Mouse (Mus musculus) CH12.LX (cell line): ENCODE data around the gene Thsd1.

Experiments used
- CTCF ChIP-seq, 2 experiments: IDR thresholded peaks in 1 of 2; conservative IDR thresholded peaks in 1 of 2; 2 replicates each; pipeline ENCODE4 v1.5.1; 2011 to 2012; ENCODE audit warnings: low read depth in 2 of 2, low read length in 2 of 2, improper control_type of control experiment in 1 of 2, inconsistent platforms in 1 of 2, mild to moderate bottlenecking in 1 of 2, moderate library complexity in 1 of 2
- HCFC1 ChIP-seq: IDR thresholded peaks from 2 replicates; pipeline ENCODE4 v1.6.1; 2012; ENCODE audit warnings: low read depth, mild to moderate bottlenecking, inconsistent platforms, low read length, improper control_type of control experiment
- MAFK ChIP-seq: IDR thresholded peaks from 2 replicates; pipeline ENCODE4 v1.6.1; 2011; ENCODE audit warnings: low read length, improper control_type of control experiment; ENCODE audit not compliant: insufficient replicate concordance
- POLR2A ChIP-seq: IDR thresholded peaks from 2 replicates; pipeline ENCODE4 v1.6.1; 2011; ENCODE audit warnings: low read depth, mild to moderate bottlenecking, improper control_type of control experiment, low read length

GRCm38 (mm10) chr8:22274641-22275040 lies 47.5 kb downstream of the Thsd1 start:
- no peak for TF ChIP-seq CTCF (conservative IDR thresholded peaks at IDR 0.05 in 1 of 2, IDR thresholded peaks at IDR 0.05 in 1 of 2; ENCODE audit: low read depth in 2 of 2, low read length in 2 of 2)
- no peak for TF ChIP-seq POLR2A
- no peak for TF ChIP-seq MAFK
- TF ChIP-seq HCFC1: no peak
